Mouse (Mus musculus): ENCODE data around the gene Trim72.

The Trim72 gene

DNA sequence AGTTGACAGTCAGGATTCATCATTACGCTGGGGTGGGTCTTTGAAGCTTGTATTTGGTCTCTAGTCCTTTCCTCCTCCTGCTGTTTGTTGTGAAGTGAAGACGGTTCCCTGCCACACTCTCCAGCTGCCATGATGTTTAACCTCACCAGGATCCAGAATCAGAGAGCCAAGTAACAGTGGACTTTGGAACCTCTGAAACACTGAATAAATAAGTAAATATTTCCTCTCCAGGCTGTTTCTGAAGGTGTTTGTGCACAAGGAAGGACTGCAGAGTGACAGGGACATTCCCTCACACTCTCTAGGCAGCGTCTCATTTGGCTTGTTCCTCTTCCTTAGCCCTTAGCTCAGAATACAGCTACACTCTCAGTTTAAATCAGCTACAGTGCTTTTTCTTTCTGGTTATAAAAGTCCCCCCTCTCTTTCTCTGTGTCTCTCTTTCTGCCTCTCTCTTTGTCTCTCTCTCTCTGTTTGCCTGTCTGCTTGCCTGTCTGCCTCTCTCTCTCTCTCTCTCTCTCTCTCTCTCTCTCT lies 53.2 kb downstream of the Trim72 start:
- no peak for DNase-seq

- peak; percentile 41 for DNase-seq
These were observed 54.1 kb downstream of the Trim72 start for GRCm38 (mm10) chr7:128057860-128058259.

DNA sequence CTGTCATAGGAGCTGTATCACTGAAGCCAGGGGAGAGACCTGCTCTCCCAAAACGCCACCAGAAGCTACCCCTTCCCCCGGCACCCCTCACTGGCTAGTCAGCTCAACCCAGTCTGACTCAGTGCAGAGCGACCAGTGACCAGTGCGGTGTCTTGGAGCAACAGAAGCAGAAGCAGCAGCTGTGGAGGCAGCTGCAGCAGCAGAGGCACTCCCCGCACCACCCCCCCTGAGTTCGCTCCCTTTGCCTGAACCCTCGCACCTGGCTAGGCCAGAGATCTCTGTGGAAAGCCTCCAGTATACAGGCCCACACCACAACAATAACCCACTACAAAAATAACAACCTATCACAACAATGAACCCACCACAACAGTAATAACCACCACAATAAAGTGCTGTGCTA lies 54.8 kb downstream of the Trim72 start:
- DNase-seq, result peak; percentile 79

GRCm38 (mm10) chr7:128059091-128059490 lies 55.3 kb downstream of the Trim72 start:
- DNase-seq, result no peak

Measured in thymus, postnatal 4 days (tissue).